Mouse (Mus musculus): ENCODE measurements around the gene Ppp2r2c. TPM values are rescaled to one million over a fixed set of nuclear protein-coding genes. Genes with fewer than 3 reads are reported as not detected.

The Ppp2r2c gene
- not detected in 2 replicates for total RNA-seq (2014; fragmentation: Nextera tagmentation)
- not detected in 2 replicates for total RNA-seq (2017)

GRCm38 (mm10) chr5:36868266-36869090, at the start of gene Ppp2r2c:
Gene Ppp2r2c, plus strand, starts transcription at chr5:36868513.
- ATAC-seq (replicated peaks; ENCODE audit: low FRiP score, low TSS enrichment, poor library complexity, severe bottlenecking), result no peak

- ATAC-seq (replicated peaks; ENCODE audit: low FRiP score, low TSS enrichment, poor library complexity, severe bottlenecking), result no peak
Measured at GRCm38 (mm10) chr5:36819742-36820141, 48.6 kb upstream of the Ppp2r2c start.

DNA sequence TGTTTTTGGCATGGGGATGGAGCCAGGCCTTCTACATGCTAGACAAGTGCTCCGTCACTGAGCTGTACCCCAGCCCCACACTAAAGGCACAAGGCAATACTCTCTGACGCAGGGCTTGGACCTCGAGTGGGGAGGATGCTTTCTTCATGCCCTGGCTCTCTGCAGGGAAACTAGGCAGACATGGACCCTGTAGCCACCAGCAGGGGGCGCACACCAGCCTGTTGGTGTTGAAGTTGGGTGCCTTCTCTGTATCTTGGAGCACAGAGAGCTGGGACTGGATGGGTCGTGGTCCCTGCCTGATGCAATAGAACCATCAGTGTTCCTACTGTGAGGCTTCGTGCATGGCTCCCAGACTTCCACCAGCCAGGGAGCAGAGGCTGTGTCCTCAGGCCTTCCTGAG, 48.2 kb upstream of the Ppp2r2c start:
- ATAC-seq (replicated peaks; ENCODE audit: low FRiP score, low TSS enrichment, poor library complexity, severe bottlenecking), result peak; percentile 54; the same call in 1 of the 2 replicates

GRCm38 (mm10) chr5:36822907-36823306, 45.4 kb upstream of the Ppp2r2c start:
- no peak for ATAC-seq (replicated peaks; ENCODE audit: low FRiP score, low TSS enrichment, poor library complexity, severe bottlenecking)

- ATAC-seq (replicated peaks; ENCODE audit: low FRiP score, low TSS enrichment, poor library complexity, severe bottlenecking), result no peak
Measured at GRCm38 (mm10) chr5:36829098-36829497, 39.2 kb upstream of the Ppp2r2c start.

- ATAC-seq (replicated peaks; ENCODE audit: low FRiP score, low TSS enrichment, poor library complexity, severe bottlenecking), result peak; percentile 87
Measured at GRCm38 (mm10) chr5:36829913-36830879, 38.1 kb upstream of the Ppp2r2c start, which contains the start of gene Man2b2. Gene Man2b2, minus strand, starts transcription at chr5:36830653.

GRCm38 (mm10) chr5:36831272-36831671, 37.0 kb upstream of the Ppp2r2c start:
- ATAC-seq (replicated peaks; ENCODE audit: low FRiP score, low TSS enrichment, poor library complexity, severe bottlenecking), result no peak

GRCm38 (mm10) chr5:36835933-36836332, 32.4 kb upstream of the Ppp2r2c start:
- peak; percentile 82 for ATAC-seq (replicated peaks; ENCODE audit: low FRiP score, low TSS enrichment, poor library complexity, severe bottlenecking)

- no peak for ATAC-seq (replicated peaks; ENCODE audit: low FRiP score, low TSS enrichment, poor library complexity, severe bottlenecking)
Measured at GRCm38 (mm10) chr5:36839032-36839431, 29.3 kb upstream of the Ppp2r2c start.

- ATAC-seq (replicated peaks; ENCODE audit: low FRiP score, low TSS enrichment, poor library complexity, severe bottlenecking), result no peak
Measured at GRCm38 (mm10) chr5:36839602-36840001, 28.7 kb upstream of the Ppp2r2c start.

- ATAC-seq (replicated peaks; ENCODE audit: low FRiP score, low TSS enrichment, poor library complexity, severe bottlenecking), result no peak
Measured at GRCm38 (mm10) chr5:36840092-36840491, 28.2 kb upstream of the Ppp2r2c start.

DNA sequence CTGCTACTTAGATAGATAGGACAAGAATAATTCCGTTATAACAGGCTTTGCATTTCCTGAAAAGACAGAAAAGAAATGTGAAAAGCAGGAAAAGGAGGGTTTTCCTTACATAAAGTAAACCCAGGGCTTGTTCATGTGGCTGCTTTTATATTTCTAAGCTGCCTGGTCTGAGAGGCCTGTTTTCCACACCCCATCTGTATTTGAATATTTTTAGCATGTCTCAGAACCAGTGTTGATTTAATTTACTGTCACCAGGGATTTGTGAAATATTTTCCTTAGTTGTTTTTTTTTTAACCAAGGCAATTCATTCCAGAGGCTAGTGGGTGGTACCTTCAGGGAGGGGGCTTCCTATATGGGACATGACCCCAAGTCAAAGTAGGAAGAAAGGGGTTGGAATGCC, 26.6 kb upstream of the Ppp2r2c start:
- ATAC-seq (replicated peaks; ENCODE audit: low FRiP score, low TSS enrichment, poor library complexity, severe bottlenecking), result no peak

DNA sequence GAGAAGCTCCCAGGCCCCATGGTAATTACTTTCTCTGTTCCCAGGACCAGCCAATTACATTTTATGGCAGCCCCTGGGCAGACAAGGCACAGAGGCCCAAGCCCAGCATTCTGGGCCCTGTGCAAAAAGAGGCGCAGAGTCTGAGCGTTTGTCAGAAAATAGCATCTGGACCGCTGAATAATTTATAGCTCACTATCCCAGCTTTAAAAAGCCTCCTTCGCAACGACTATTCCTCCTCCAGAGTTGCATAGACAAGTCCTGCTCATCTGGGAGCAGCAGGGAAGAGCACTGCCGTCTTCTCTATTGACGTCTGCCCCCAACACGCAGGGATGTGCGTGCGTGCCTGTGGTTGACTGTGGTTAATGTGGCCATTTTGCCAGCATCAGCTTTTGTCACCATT, 23.8 kb upstream of the Ppp2r2c start:
- no peak for ATAC-seq (replicated peaks; ENCODE audit: low FRiP score, low TSS enrichment, poor library complexity, severe bottlenecking)

DNA sequence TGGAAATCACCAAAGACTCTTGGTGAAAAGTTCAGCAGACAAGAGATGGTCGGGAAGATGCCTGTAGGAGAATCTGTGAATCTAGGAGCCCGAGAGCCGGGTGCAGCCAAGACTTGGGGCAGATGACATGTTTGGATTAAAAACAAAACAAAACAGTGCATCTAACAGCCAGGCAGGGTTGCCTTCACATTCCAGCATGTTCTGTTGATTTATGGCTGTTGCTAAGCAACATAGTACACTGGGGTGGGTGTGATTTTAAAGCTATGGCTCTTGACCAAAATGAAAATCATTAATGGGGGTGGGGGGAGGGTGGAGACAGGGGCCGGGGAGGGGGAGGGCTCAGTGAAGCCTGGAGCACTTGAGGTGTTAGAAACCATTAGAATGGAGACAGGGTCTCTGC, 16.7 kb upstream of the Ppp2r2c start:
- ATAC-seq (replicated peaks; ENCODE audit: low FRiP score, low TSS enrichment, poor library complexity, severe bottlenecking), result no peak

- ATAC-seq (replicated peaks; ENCODE audit: low FRiP score, low TSS enrichment, poor library complexity, severe bottlenecking), result no peak
Measured at GRCm38 (mm10) chr5:36855180-36855579, 13.1 kb upstream of the Ppp2r2c start.

GRCm38 (mm10) chr5:36856529-36856928, 11.8 kb upstream of the Ppp2r2c start:
- ATAC-seq (replicated peaks; ENCODE audit: low FRiP score, low TSS enrichment, poor library complexity, severe bottlenecking), result no peak

DNA sequence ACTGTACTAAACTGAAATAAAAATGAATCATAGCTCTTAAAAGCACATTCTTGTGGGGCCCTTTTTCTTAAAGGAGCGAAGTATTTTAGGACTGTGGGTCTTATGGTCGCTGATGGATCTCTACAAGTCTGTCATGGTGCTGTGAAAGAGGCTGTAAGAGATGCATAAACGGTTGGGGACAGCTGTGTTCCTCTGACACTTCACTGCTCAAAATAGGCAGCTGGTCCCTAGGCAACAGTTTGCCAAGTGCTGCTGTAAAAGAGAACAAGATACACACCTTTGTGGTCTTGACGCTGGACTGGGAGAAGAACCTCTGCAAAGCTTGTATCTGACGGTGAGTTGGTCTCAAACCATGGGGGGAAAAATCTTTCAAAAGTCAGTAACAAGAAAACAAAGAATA, 10.8 kb upstream of the Ppp2r2c start:
- ATAC-seq (replicated peaks; ENCODE audit: low FRiP score, low TSS enrichment, poor library complexity, severe bottlenecking), result no peak

GRCm38 (mm10) chr5:36861084-36861483, 7.2 kb upstream of the Ppp2r2c start:
- ATAC-seq (replicated peaks; ENCODE audit: low FRiP score, low TSS enrichment, poor library complexity, severe bottlenecking), result no peak

GRCm38 (mm10) chr5:36866701-36867250, 1.5 kb upstream of the Ppp2r2c start:
- no peak for ATAC-seq (replicated peaks; ENCODE audit: low FRiP score, low TSS enrichment, poor library complexity, severe bottlenecking)

GRCm38 (mm10) chr5:36867561-36867960, 752 bp upstream of the Ppp2r2c start:
- no peak for ATAC-seq (replicated peaks; ENCODE audit: low FRiP score, low TSS enrichment, poor library complexity, severe bottlenecking)
